Mouse (Mus musculus) embryonic facial prominence, embryonic 12.5 days (tissue): ENCODE measurements around the gene Alg9. TPM values are rescaled to one million over a fixed set of nuclear protein-coding genes. Genes with fewer than 3 reads are reported as not detected.
"Not testable (repeated sequence)": the region's sequence is repeated elsewhere in the genome, so short reads cannot be mapped to it uniquely, and the experiment has no call there.

Source experiments
- ATAC-seq: fragments of 200-750 bp; cut with Nextera tagmentation; 2 replicates; pipeline ENCODE4 v1.8.0; 2017; ENCODE audit not compliant: insufficient number of reproducible peaks, insufficient read depth, low FRiP score, low TSS enrichment
- H3K27ac ChIP-seq: fragments of 300-500 bp; sonication (generic); 2 replicates; pipeline ENCODE4 v1.5.1; 2016; ENCODE audit warnings: mild to moderate bottlenecking
- H3K27me3 ChIP-seq: fragments of 300-500 bp; sonication (generic); 2 replicates; pipeline ENCODE4 v1.6.1; 2016; ENCODE audit warnings: mild to moderate bottlenecking, moderate library complexity
- H3K36me3 ChIP-seq: fragments of 300-500 bp; sonication (generic); 2 replicates; pipeline ENCODE4 v1.6.1; 2016; ENCODE audit warnings: mild to moderate bottlenecking
- H3K4me1 ChIP-seq: fragments of 300-500 bp; sonication (generic); 2 replicates; pipeline ENCODE4 v1.6.1; 2016
- H3K4me2 ChIP-seq: fragments of 300-500 bp; sonication (generic); replicated peaks from 2 replicates; pipeline ENCODE4 v1.6.1; 2016; ENCODE audit warnings: mild to moderate bottlenecking, moderate library complexity
- H3K4me3 ChIP-seq: fragments of 300-500 bp; sonication (generic); 2 replicates; pipeline ENCODE4 v1.5.1; 2016; ENCODE audit warnings: mild to moderate bottlenecking
- H3K9ac ChIP-seq: fragments of 300-500 bp; sonication (generic); 2 replicates; pipeline ENCODE4 v1.6.1; 2016; ENCODE audit warnings: mild to moderate bottlenecking, moderate library complexity
- H3K9me3 ChIP-seq: fragments of 300-500 bp; sonication (generic); 2 replicates; pipeline ENCODE4 v1.6.1; 2016; ENCODE audit warnings: mild to moderate bottlenecking, moderate library complexity
- WGBS: fragments of 180-500 bp; shearing (Covaris S2); methylation state at CpG from one replicate; pipeline ENCODE4 v1.1.7; 2016; 5-methylcytosine and 5-hydroxymethylcytosine counted together
- polyA plus RNA-seq: library from polyadenylated mRNA; unstranded; fragments of >200 nt; fragmentation: Nextera tagmentation; extraction: Ambion mirVana; gene quantifications from 2 replicates; pipeline ENCODE4 v1.2.1, GENCODE M21; 2016

The Alg9 gene
- polyA plus RNA-seq, 1 experiment from 2014 or later = 43.9 TPM

- no peak for ATAC-seq
- 89% methylated on average over 11 of the region's 11 CpGs for WGBS
- H3K4me1 ChIP-seq = no peaks in the 10 kb centered on the region
Observed at GRCm38 (mm10) chr9:50823779-50824453, 49.1 kb downstream of the Alg9 start.

GRCm38 (mm10) chr9:50831514-50831913 is 56.7 kb downstream of the Alg9 start:
- Histone ChIP-seq H3K36me3 (peaks cover 24% of the 10 kb centered on the region), H3K27me3 (no peaks in the 10 kb centered on the region), H3K4me3 (no peak overlapping the region), H3K9ac (no peak overlapping the region), H3K9me3 (no peaks in the 10 kb centered on the region), H3K4me1 (no peaks in the 10 kb centered on the region), H3K4me2 (no peak overlapping the region), H3K27ac (no peak overlapping the region)
- 91% methylated on average over 5 of the region's 5 CpGs for WGBS
- no peak for ATAC-seq

More at GRCm38 (mm10) chr9:50823779-50824453, 49.1 kb downstream of the Alg9 start:
- no peak overlapping the region for H3K4me2 ChIP-seq
- H3K27ac ChIP-seq = no peak overlapping the region
- H3K27me3 ChIP-seq = no peaks in the 10 kb centered on the region
- H3K4me3 ChIP-seq = no peak overlapping the region
- no peak overlapping the region for H3K9ac ChIP-seq
- no peaks in the 10 kb centered on the region for H3K9me3 ChIP-seq
- H3K36me3 ChIP-seq = peaks cover 42% of the 10 kb centered on the region

GRCm38 (mm10) chr9:50832162-50832561 is 57.3 kb downstream of the Alg9 start:
- Histone ChIP-seq H3K4me1 (no peaks in the 10 kb centered on the region), H3K9me3 (no peaks in the 10 kb centered on the region), H3K27me3 (no peaks in the 10 kb centered on the region), H3K9ac (no peak overlapping the region), H3K36me3 (peaks cover 24% of the 10 kb centered on the region), H3K4me2 (no peak overlapping the region), H3K27ac (no peak overlapping the region), H3K4me3 (no peak overlapping the region)
- 97% methylated on average over 4 of the region's 4 CpGs for WGBS
- ATAC-seq = no peak

- not testable (repeated sequence) for H3K4me1 ChIP-seq, H3K4me3 ChIP-seq, H3K4me2 ChIP-seq, H3K27ac ChIP-seq, H3K27me3 ChIP-seq, ATAC-seq, H3K9ac ChIP-seq, H3K9me3 ChIP-seq
- WGBS = 87% methylated on average over 2 of the region's 2 CpGs
- peaks cover 24% of the 10 kb centered on the region for H3K36me3 ChIP-seq
Observed at GRCm38 (mm10) chr9:50832582-50832981, 57.8 kb downstream of the Alg9 start.

- Histone ChIP-seq H3K4me2 (no peak overlapping the region), H3K27ac (no peak overlapping the region), H3K36me3 (peaks cover 18% of the 10 kb centered on the region), H3K4me3 (no peak overlapping the region), H3K9me3 (no peaks in the 10 kb centered on the region), H3K9ac (no peak overlapping the region), H3K4me1 (no peaks in the 10 kb centered on the region), H3K27me3 (no peaks in the 10 kb centered on the region)
- WGBS = 85% methylated on average over 8 of the region's 8 CpGs
- ATAC-seq = no peak
Observed at GRCm38 (mm10) chr9:50833786-50834185, 59.0 kb downstream of the Alg9 start.

GRCm38 (mm10) chr9:50835068-50835705 is 60.4 kb downstream of the Alg9 start:
- WGBS = 88% methylated on average over 10 of the region's 10 CpGs
- peaks cover 22% of the 10 kb centered on the region; the same call in 1 of the 2 replicates for H3K36me3 ChIP-seq
- no peak overlapping the region for H3K4me3 ChIP-seq

GRCm38 (mm10) chr9:50836097-50836496 is 61.3 kb downstream of the Alg9 start:
- Histone ChIP-seq H3K9ac (no peak overlapping the region), H3K4me3 (no peak overlapping the region), H3K4me2 (no peak overlapping the region), H3K27ac (no peak overlapping the region), H3K36me3 (peaks cover 22% of the 10 kb centered on the region; the same call in 1 of the 2 replicates), H3K9me3 (no peaks in the 10 kb centered on the region), H3K4me1 (no peaks in the 10 kb centered on the region), H3K27me3 (no peaks in the 10 kb centered on the region)
- no peak for ATAC-seq
- WGBS = 87% methylated on average over 4 of the region's 4 CpGs

More at GRCm38 (mm10) chr9:50835068-50835705, 60.4 kb downstream of the Alg9 start:
- Histone ChIP-seq H3K4me2 (no peak overlapping the region), H3K27me3 (no peaks in the 10 kb centered on the region), H3K9ac (no peak overlapping the region), H3K27ac (no peak overlapping the region), H3K4me1 (no peaks in the 10 kb centered on the region), H3K9me3 (no peaks in the 10 kb centered on the region)
- no peak for ATAC-seq

GRCm38 (mm10) chr9:50841079-50841789 is 66.4 kb downstream of the Alg9 start:
- Histone ChIP-seq H3K27me3 (no peaks in the 10 kb centered on the region), H3K9me3 (no peaks in the 10 kb centered on the region), H3K36me3 (peaks cover 28% of the 10 kb centered on the region), H3K4me2 (no peak overlapping the region), H3K9ac (no peak overlapping the region), H3K4me3 (no peak overlapping the region), H3K27ac (no peak overlapping the region), H3K4me1 (no peaks in the 10 kb centered on the region)
- 88% methylated on average over 13 of the region's 13 CpGs for WGBS
- ATAC-seq = no peak

- Histone ChIP-seq H3K36me3 (peaks cover 16% of the 10 kb centered on the region), H3K27me3 (no peaks in the 10 kb centered on the region), H3K4me2 (no peak within 1 kb of the TSS), H3K9me3 (no peaks in the 10 kb centered on the region), H3K27ac (no peak within 1 kb of the TSS), H3K4me1 (peaks cover 4% of the 10 kb centered on the region; the same call in 1 of the 2 replicates), H3K4me3 (no peak within 1 kb of the TSS), H3K9ac (no peak within 1 kb of the TSS)
- 93% methylated on average over 3 of the region's 3 CpGs for WGBS
- no peak for ATAC-seq
Observed at GRCm38 (mm10) chr9:50845081-50845480, 70.3 kb downstream of the Alg9 start, which contains the start of gene Ppp2r1b. Ppp2r1b (plus strand) TSS chr9:50845301.

GRCm38 (mm10) chr9:50845547-50845946 is 70.7 kb downstream of the Alg9 start:
- ATAC-seq = no peak
- H3K4me1 ChIP-seq = peaks cover 7% of the 10 kb centered on the region
- no peak overlapping the region for H3K9ac ChIP-seq
- WGBS = 69% methylated on average over 9 of the region's 9 CpGs
- no peaks in the 10 kb centered on the region for H3K27me3 ChIP-seq
- no peak overlapping the region for H3K4me2 ChIP-seq
- H3K36me3 ChIP-seq = peaks cover 16% of the 10 kb centered on the region
- H3K27ac ChIP-seq = no peak overlapping the region
- no peaks in the 10 kb centered on the region for H3K9me3 ChIP-seq
- H3K4me3 ChIP-seq = no peak overlapping the region

GRCm38 (mm10) chr9:50847133-50847532 is 72.3 kb downstream of the Alg9 start:
- WGBS = 87% methylated on average over 6 of the region's 6 CpGs
- no peak overlapping the region for H3K27ac ChIP-seq
- H3K4me3 ChIP-seq = no peak overlapping the region

More at GRCm38 (mm10) chr9:50847133-50847532, 72.3 kb downstream of the Alg9 start:
- H3K27me3 ChIP-seq = no peaks in the 10 kb centered on the region
- no peaks in the 10 kb centered on the region for H3K9me3 ChIP-seq
- ATAC-seq = no peak
- H3K9ac ChIP-seq = no peak overlapping the region
- peaks cover 16% of the 10 kb centered on the region for H3K36me3 ChIP-seq
- H3K4me2 ChIP-seq = no peak overlapping the region
- peaks cover 12% of the 10 kb centered on the region for H3K4me1 ChIP-seq
